Mouse (Mus musculus) liver, embryonic 11.5 days (tissue): ENCODE measurements at regions not wholly inside any gene's neighbourhood (a gene's known extent, or its start where the extent isn't known, plus 50 kb on each side); places are given as distances from the start of the nearest gene placed in this dataset.

Experiments used
- ATAC-seq: fragments of 200-750 bp; cut with Nextera tagmentation; replicated peaks from 2 replicates; pipeline ENCODE4 v1.8.0; 2017; ENCODE audit warnings: moderate number of reproducible peaks, mild to moderate bottlenecking, moderate TSS enrichment, moderate library complexity; ENCODE audit not compliant: low FRiP score
- DNase-seq: peaks from one replicate; pipeline ENCODE4 v3.0.0-alpha.2; 2017; ENCODE audit warnings: low spot score
- H3K27ac ChIP-seq: fragments of 300-500 bp; sonication (generic); 2 replicates; pipeline ENCODE4 v1.5.1; 2014; ENCODE audit warnings: mild to moderate bottlenecking, low read depth, low read length, control low read depth
- H3K27me3 ChIP-seq: fragments of 300-500 bp; sonication (generic); replicated peaks from 2 replicates; pipeline ENCODE4 v1.6.1; 2014; ENCODE audit warnings: low read length, mixed read lengths; ENCODE audit not compliant: control insufficient read depth, insufficient read depth
- H3K36me3 ChIP-seq: fragments of 300-500 bp; sonication (generic); 2 replicates; pipeline ENCODE4 v1.6.1; 2014; ENCODE audit warnings: mild to moderate bottlenecking, low read length, moderate library complexity, mixed read lengths; ENCODE audit not compliant: control insufficient read depth, insufficient read depth
- H3K4me1 ChIP-seq: fragments of 300-500 bp; sonication (generic); replicated peaks from 2 replicates; pipeline ENCODE4 v1.6.1; 2014; ENCODE audit warnings: low read length, mixed read lengths; ENCODE audit not compliant: control insufficient read depth, insufficient read depth
- H3K4me2 ChIP-seq: fragments of 300-500 bp; sonication (generic); 2 replicates; pipeline ENCODE4 v1.6.1; 2014; ENCODE audit warnings: mild to moderate bottlenecking, control low read depth, moderate library complexity
- H3K4me3 ChIP-seq: fragments of 300-500 bp; sonication (generic); 2 replicates; pipeline ENCODE4 v1.5.1; 2014; ENCODE audit warnings: low read depth, low read length, control low read depth
- H3K9ac ChIP-seq: fragments of 300-500 bp; sonication (generic); 2 replicates; pipeline ENCODE4 v1.6.1; 2014; ENCODE audit warnings: low read depth, low read length, control low read depth
- H3K9me3 ChIP-seq: fragments of 300-500 bp; sonication (generic); 2 replicates; pipeline ENCODE4 v1.6.1; 2016; ENCODE audit warnings: low read length, inconsistent platforms, mixed read lengths; ENCODE audit not compliant: control insufficient read depth
- WGBS: fragments of 180-500 bp; shearing (Covaris S2); extraction: QIAGEN DNeasy Blood & Tissue Kit; methylation state at CpG from one replicate; pipeline ENCODE4 v1.1.7; 2014; 5-methylcytosine and 5-hydroxymethylcytosine counted together

- Histone ChIP-seq H3K36me3 (no peaks in the 10 kb centered on the region), H3K4me1 (no peaks in the 10 kb centered on the region), H3K27me3 (no peaks in the 10 kb centered on the region), H3K4me2 (no peak overlapping the region), H3K4me3 (no peak overlapping the region), H3K9me3 (no peaks in the 10 kb centered on the region), H3K27ac (no peak overlapping the region), H3K9ac (no peak overlapping the region)
- no peak for DNase-seq
- ATAC-seq = no peak
- WGBS = 67% methylated on average over 7 of the region's 7 CpGs
Observed at GRCm38 (mm10) chr13:97394756-97395454, 154.0 kb downstream of the Enc1 start.

GRCm38 (mm10) chr13:97394071-97394470 lies 153.2 kb downstream of the Enc1 start:
- Histone ChIP-seq H3K9ac (no peak overlapping the region), H3K9me3 (no peaks in the 10 kb centered on the region), H3K4me3 (no peak overlapping the region), H3K36me3 (no peaks in the 10 kb centered on the region), H3K27ac (no peak overlapping the region), H3K4me1 (no peaks in the 10 kb centered on the region), H3K27me3 (no peaks in the 10 kb centered on the region), H3K4me2 (no peak overlapping the region)
- WGBS = 70% methylated on average over 4 of the region's 4 CpGs
- ATAC-seq (no peak), DNase-seq (no peak)

- Histone ChIP-seq H3K27ac (no peak overlapping the region), H3K4me1 (no peaks in the 10 kb centered on the region), H3K9me3 (no peaks in the 10 kb centered on the region), H3K9ac (no peak overlapping the region), H3K36me3 (no peaks in the 10 kb centered on the region), H3K4me2 (no peak overlapping the region), H3K27me3 (no peaks in the 10 kb centered on the region), H3K4me3 (no peak overlapping the region)
- DNase-seq (no peak), ATAC-seq (no peak)
- WGBS = 82% methylated on average over 7 of the region's 7 CpGs
Observed at GRCm38 (mm10) chr13:97393456-97393855, 152.6 kb downstream of the Enc1 start.

GRCm38 (mm10) chr13:97390449-97390930 lies 149.6 kb downstream of the Enc1 start:
- Histone ChIP-seq H3K27ac (no peak overlapping the region), H3K9me3 (no peaks in the 10 kb centered on the region), H3K4me3 (no peak overlapping the region), H3K36me3 (no peaks in the 10 kb centered on the region), H3K4me1 (0 out of 2 replicates have a peak, but pooled peaks cover 2% of the 10 kb centered on the region), H3K9ac (no peak overlapping the region), H3K27me3 (no peaks in the 10 kb centered on the region), H3K4me2 (no peak overlapping the region)
- no peak for ATAC-seq
- no peak for DNase-seq
- 35% methylated on average over 11 of the region's 11 CpGs for WGBS

GRCm38 (mm10) chr13:97388851-97389479 lies 148.1 kb downstream of the Enc1 start:
- Histone ChIP-seq H3K4me3 (no peak overlapping the region), H3K4me2 (no peak overlapping the region), H3K9ac (no peak overlapping the region), H3K9me3 (no peaks in the 10 kb centered on the region), H3K36me3 (no peaks in the 10 kb centered on the region), H3K4me1 (0 out of 2 replicates have a peak, but pooled peaks cover 2% of the 10 kb centered on the region), H3K27ac (no peak overlapping the region), H3K27me3 (peaks cover 3% of the 10 kb centered on the region; the same call in 1 of the 2 replicates)
- DNase-seq = no peak
- WGBS = 71% methylated on average over 11 of the region's 11 CpGs
- no peak for ATAC-seq

GRCm38 (mm10) chr13:97386511-97386910 lies 145.6 kb downstream of the Enc1 start:
- ATAC-seq (no peak), DNase-seq (no peak)
- Histone ChIP-seq H3K27ac (no peak overlapping the region), H3K27me3 (peaks cover 3% of the 10 kb centered on the region; the same call in 1 of the 2 replicates), H3K9ac (no peak overlapping the region), H3K9me3 (no peaks in the 10 kb centered on the region), H3K36me3 (no peaks in the 10 kb centered on the region), H3K4me2 (no peak overlapping the region), H3K4me3 (no peak overlapping the region), H3K4me1 (0 out of 2 replicates have a peak, but pooled peaks cover 2% of the 10 kb centered on the region)
- 46% methylated on average over 3 of the region's 3 CpGs for whole genome bisulfite sequencing

GRCm38 (mm10) chr13:97385531-97385930 lies 144.6 kb downstream of the Enc1 start:
- ATAC-seq (no peak), DNase-seq (no peak)
- H3K27ac ChIP-seq = no peak overlapping the region
- no peak overlapping the region for H3K4me2 ChIP-seq
- no peaks in the 10 kb centered on the region for H3K36me3 ChIP-seq
- H3K4me3 ChIP-seq = no peak overlapping the region
- H3K4me1 ChIP-seq = 0 out of 2 replicates have a peak, but pooled peaks cover 2% of the 10 kb centered on the region
- no peak overlapping the region for H3K9ac ChIP-seq
- 72% methylated on average over 8 of the region's 8 CpGs for WGBS
- peaks cover 3% of the 10 kb centered on the region; the same call in 1 of the 2 replicates for H3K27me3 ChIP-seq
- no peaks in the 10 kb centered on the region for H3K9me3 ChIP-seq

GRCm38 (mm10) chr13:97384091-97384777 lies 143.3 kb downstream of the Enc1 start:
- WGBS = 68% methylated on average over 16 of the region's 16 CpGs
- 0 out of 2 replicates have a peak, but pooled peaks cover 2% of the 10 kb centered on the region for H3K4me1 ChIP-seq
- no peak for ATAC-seq
- DNase-seq = no peak
- H3K27ac ChIP-seq = no peak overlapping the region
- peaks cover 3% of the 10 kb centered on the region; the same call in 1 of the 2 replicates for H3K27me3 ChIP-seq
- no peak overlapping the region for H3K4me3 ChIP-seq
- no peak overlapping the region for H3K9ac ChIP-seq
- H3K4me2 ChIP-seq = no peak overlapping the region
- H3K9me3 ChIP-seq = no peaks in the 10 kb centered on the region
- no peaks in the 10 kb centered on the region for H3K36me3 ChIP-seq
